Mouse (Mus musculus) CH12F3 (cell line): Measurements from ENCODE around the gene Dync1h1.

Experiments used
- in situ Hi-C: fragments of 300-500 bp; cut with MboI; formaldehyde crosslinking; loops from 2 replicates; pipeline ENCODE4 v1.14.3; 2020; ENCODE audit warnings: low sequenced_read_pairs

The Dync1h1 gene

GRCm38 (mm10) chr12:110600225-110600991 is 844 bp upstream of the Dync1h1 start:
- in situ Hi-C loops: loop anchor here (25.0 kb wide), 1 partner anchor 237 kb away; the partner anchor contains the start of gene Mok

- in situ Hi-C loops: loop anchor here (25.0 kb wide), 1 partner anchor 231 kb away; the partner anchor contains the start of gene Mok
These were observed 4.9 kb downstream of the Dync1h1 start for GRCm38 (mm10) chr12:110606161-110606560.

- in situ Hi-C loops: loop anchor here (25.0 kb wide), 1 partner anchor 231 kb away; the partner anchor contains the start of gene Mok
These were observed 5.4 kb downstream of the Dync1h1 start for GRCm38 (mm10) chr12:110606676-110607075.

- in situ Hi-C loops: loop anchor here (25.0 kb wide), 1 partner anchor 229 kb away; the partner anchor contains the start of gene Mok
These were observed 7.4 kb downstream of the Dync1h1 start for GRCm38 (mm10) chr12:110608460-110609152.

GRCm38 (mm10) chr12:110609153-110609497 is 7.9 kb downstream of the Dync1h1 start:
- in situ Hi-C loops: loop anchor here (25.0 kb wide), 1 partner anchor 228 kb away; the partner anchor contains the start of gene Mok

- in situ Hi-C loops: loop anchor here (25.0 kb wide), 1 partner anchor 227 kb away; the partner anchor contains the start of gene Mok
These were observed 9.5 kb downstream of the Dync1h1 start for GRCm38 (mm10) chr12:110610713-110611112.

GRCm38 (mm10) chr12:110630056-110630455 is 28.8 kb downstream of the Dync1h1 start:
- in situ Hi-C loops: no loop called here

GRCm38 (mm10) chr12:110636293-110636692 is 35.0 kb downstream of the Dync1h1 start:
- in situ Hi-C loops: no loop called here

- in situ Hi-C loops: no loop called here
These were observed 36.4 kb downstream of the Dync1h1 start for GRCm38 (mm10) chr12:110637507-110638114.

GRCm38 (mm10) chr12:110650241-110650641 is 49.0 kb downstream of the Dync1h1 start:
- in situ Hi-C loops: no loop called here

- in situ Hi-C loops: no loop called here
These were observed 50.2 kb downstream of the Dync1h1 start for GRCm38 (mm10) chr12:110651464-110651863.

GRCm38 (mm10) chr12:110661746-110662145 is 60.5 kb downstream of the Dync1h1 start:
- in situ Hi-C loops: no loop called here

GRCm38 (mm10) chr12:110667466-110668077 is 66.3 kb downstream of the Dync1h1 start:
- in situ Hi-C loops: no loop called here

- in situ Hi-C loops: no loop called here
These were observed 73.0 kb downstream of the Dync1h1 start for GRCm38 (mm10) chr12:110674243-110674642.

GRCm38 (mm10) chr12:110681191-110681590 is 79.9 kb downstream of the Dync1h1 start:
- in situ Hi-C loops: no loop called here

- in situ Hi-C loops: no loop called here
These were observed 80.6 kb downstream of the Dync1h1 start for GRCm38 (mm10) chr12:110681878-110682277.

GRCm38 (mm10) chr12:110682561-110683299 is 81.5 kb downstream of the Dync1h1 start, which contains the start of gene 1700001K19Rik:
Gene 1700001K19Rik (minus strand): TSS chr12:110682619.
- in situ Hi-C loops: no loop called here

- in situ Hi-C loops: no loop called here
These were observed 82.3 kb downstream of the Dync1h1 start for GRCm38 (mm10) chr12:110683580-110683979.

GRCm38 (mm10) chr12:110687894-110688734 is 86.9 kb downstream of the Dync1h1 start:
- in situ Hi-C loops: no loop called here
